Comparison of ENCODE assay signal across 1 mouse cellular context in the genomic region with DNA sequence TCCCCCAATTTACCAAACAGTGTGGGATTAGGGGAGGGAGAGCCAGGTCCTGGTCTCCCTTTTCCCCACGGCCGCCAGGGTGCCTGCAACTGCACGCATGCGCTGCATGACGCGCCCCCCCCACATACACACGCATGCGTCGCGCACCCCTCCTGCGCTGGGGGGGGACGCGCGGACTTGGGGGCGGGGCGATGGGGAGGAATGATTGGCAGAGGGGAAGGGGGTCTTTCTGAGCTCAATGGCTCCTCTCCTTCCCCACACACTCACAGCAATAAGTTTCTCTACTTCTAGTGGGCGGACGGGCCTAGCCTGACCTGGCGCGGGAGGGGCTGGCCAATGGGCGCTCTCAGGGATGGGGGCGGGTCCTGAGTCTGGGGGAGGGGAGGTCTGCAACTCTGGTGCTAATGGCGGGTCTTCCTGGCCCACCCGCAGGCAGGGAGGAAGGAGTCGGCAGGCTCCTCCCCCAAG.
TF ChIP-seq lines count a peak whose summit lies in the region.

No protein-coding gene starts in this region.

TF ChIP-seq in CH12.LX, 34 proteins besides CTCF, POLR2A, EP300 and RAD21 (continued from another document):
- TF ChIP-seq GABPA (IDR thresholded peaks at IDR 0.05; ENCODE audit: insufficient replicate concordance, low read depth, low read length) (no peak), MAZ (IDR thresholded peaks at IDR 0.05; ENCODE audit: low read depth, low read length) (peak; percentile 53; the same call in 1 of the 2 replicates)
